Mouse (Mus musculus): ENCODE results near the gene Trim11. TPM values are rescaled to one million over a fixed set of nuclear protein-coding genes. Genes with fewer than 3 reads are reported as not detected.

Gene Trim11
- polyA plus RNA-seq, 1 experiment from 2014 or later, result 22.7 TPM

- Histone ChIP-seq H3K27me3 (peaks cover 28% of the 10 kb centered on the region), H3K4me3 (no peak overlapping the region), H3K4me1 (peaks cover 10% of the 10 kb centered on the region; the same call in 1 of the 2 replicates), H3K9ac (no peak overlapping the region), H3K9me3 (no peaks in the 10 kb centered on the region), H3K27ac (no peak overlapping the region), H3K36me3 (no peaks in the 10 kb centered on the region), H3K4me2 (replicated peaks) (no peak overlapping the region)
- 82% methylated on average over 5 of the region's 5 CpGs for WGBS
- no peak for ATAC-seq (ENCODE audit: insufficient number of reproducible peaks, insufficient read depth, low FRiP score, low TSS enrichment)
Observed at GRCm38 (mm10) chr11:58997541-58997940, 19.6 kb downstream of the Trim11 start.

DNA sequence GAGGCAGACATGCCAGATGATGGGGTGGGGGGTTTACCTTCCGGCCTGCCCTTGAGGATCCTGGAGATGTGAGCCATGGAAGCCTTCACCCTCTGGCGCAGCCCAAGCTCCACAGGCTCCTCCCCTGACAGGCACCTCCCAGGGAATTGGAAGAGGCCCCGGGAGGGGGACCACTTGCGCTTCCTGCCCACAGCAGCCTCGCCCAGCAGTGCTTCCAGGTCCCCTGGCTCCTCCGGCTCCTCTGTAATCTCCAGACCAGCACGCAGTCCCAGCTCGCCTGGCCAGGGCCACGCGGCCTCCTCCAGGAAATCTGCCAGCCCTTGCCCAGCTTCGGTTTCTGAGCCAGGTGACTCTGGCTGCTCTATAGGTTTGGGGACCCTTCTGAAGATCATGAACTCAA, 21.3 kb downstream of the Trim11 start:
- Histone ChIP-seq H3K4me2 (replicated peaks) (no peak overlapping the region), H3K36me3 (no peaks in the 10 kb centered on the region), H3K27me3 (peaks cover 20% of the 10 kb centered on the region), H3K4me3 (no peak overlapping the region), H3K9me3 (no peaks in the 10 kb centered on the region), H3K27ac (no peak overlapping the region), H3K4me1 (peaks cover 7% of the 10 kb centered on the region; the same call in 1 of the 2 replicates), H3K9ac (no peak overlapping the region)
- ATAC-seq (ENCODE audit: insufficient number of reproducible peaks, insufficient read depth, low FRiP score, low TSS enrichment), result no peak
- 46% methylated on average over 11 of the region's 11 CpGs for WGBS

GRCm38 (mm10) chr11:58999830-59000229, 21.9 kb downstream of the Trim11 start:
- no peak overlapping the region for H3K27ac ChIP-seq
- H3K9me3 ChIP-seq, result no peaks in the 10 kb centered on the region
- WGBS, result 64% methylated on average over 6 of the region's 6 CpGs
- ATAC-seq (ENCODE audit: insufficient number of reproducible peaks, insufficient read depth, low FRiP score, low TSS enrichment), result no peak
- H3K4me1 ChIP-seq, result no peaks in the 10 kb centered on the region; the same call in 1 of the 2 replicates
- no peak overlapping the region for H3K4me2 ChIP-seq (replicated peaks)
- no peaks in the 10 kb centered on the region for H3K36me3 ChIP-seq
- H3K27me3 ChIP-seq, result peaks cover 13% of the 10 kb centered on the region
- H3K4me3 ChIP-seq, result no peak overlapping the region
- no peak overlapping the region for H3K9ac ChIP-seq

GRCm38 (mm10) chr11:59000635-59001034, 22.7 kb downstream of the Trim11 start:
- no peak overlapping the region for H3K4me2 ChIP-seq (replicated peaks)
- WGBS, result 89% methylated on average over 21 of the region's 21 CpGs

DNA sequence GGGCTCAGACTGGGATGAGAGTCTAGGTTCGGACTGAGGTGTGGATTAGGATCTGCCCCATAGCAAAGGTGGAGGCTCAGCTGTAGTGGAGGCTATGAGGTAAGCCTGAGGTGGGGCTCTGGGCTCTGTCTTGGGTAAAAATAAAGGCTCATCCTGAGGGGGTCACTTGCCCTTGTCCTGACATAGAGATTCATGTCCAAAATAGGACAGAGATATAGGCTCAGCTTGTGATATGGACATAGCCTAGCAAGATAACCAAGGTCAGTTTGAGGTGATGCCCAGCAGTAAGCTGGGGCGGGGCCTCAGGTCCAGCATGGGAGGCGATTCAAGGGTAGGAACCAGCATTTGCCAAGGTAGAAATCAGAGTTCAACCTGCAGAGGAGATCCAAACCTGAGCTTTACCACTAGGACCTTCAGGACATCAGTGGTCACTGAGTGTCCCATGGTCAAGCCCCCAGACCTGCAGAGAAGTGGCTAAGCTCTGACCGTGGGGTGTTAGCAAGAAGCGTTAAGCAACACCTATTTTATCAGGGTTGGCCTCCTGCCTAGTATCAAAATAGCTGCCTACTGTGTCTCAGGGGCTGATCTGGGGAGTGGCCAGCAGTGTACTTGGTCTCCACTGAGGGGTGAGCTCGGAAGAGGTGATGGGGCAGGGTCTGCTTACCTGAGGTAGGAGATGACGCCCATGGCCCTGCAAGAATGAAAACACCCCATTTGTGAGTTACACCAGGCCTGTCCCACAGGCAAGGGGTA, 24.6 kb downstream of the Trim11 start:
- no peaks in the 10 kb centered on the region for H3K36me3 ChIP-seq
- H3K4me2 ChIP-seq (replicated peaks), result no peak overlapping the region
- WGBS, result 80% methylated on average over 7 of the region's 7 CpGs
- H3K27ac ChIP-seq, result no peak overlapping the region
- H3K4me1 ChIP-seq, result no peaks in the 10 kb centered on the region
- no peaks in the 10 kb centered on the region for H3K9me3 ChIP-seq
- no peak for ATAC-seq (ENCODE audit: insufficient number of reproducible peaks, insufficient read depth, low FRiP score, low TSS enrichment)
- H3K4me3 ChIP-seq, result no peak overlapping the region
- H3K9ac ChIP-seq, result no peak overlapping the region
- H3K27me3 ChIP-seq, result no peaks in the 10 kb centered on the region

More at GRCm38 (mm10) chr11:59000635-59001034, 22.7 kb downstream of the Trim11 start:
- Histone ChIP-seq H3K4me3 (no peak overlapping the region), H3K27me3 (peaks cover 5% of the 10 kb centered on the region; the same call in 1 of the 2 replicates), H3K27ac (no peak overlapping the region), H3K36me3 (no peaks in the 10 kb centered on the region), H3K9ac (no peak overlapping the region), H3K4me1 (no peaks in the 10 kb centered on the region), H3K9me3 (no peaks in the 10 kb centered on the region)
- ATAC-seq (ENCODE audit: insufficient number of reproducible peaks, insufficient read depth, low FRiP score, low TSS enrichment), result no peak

DNA sequence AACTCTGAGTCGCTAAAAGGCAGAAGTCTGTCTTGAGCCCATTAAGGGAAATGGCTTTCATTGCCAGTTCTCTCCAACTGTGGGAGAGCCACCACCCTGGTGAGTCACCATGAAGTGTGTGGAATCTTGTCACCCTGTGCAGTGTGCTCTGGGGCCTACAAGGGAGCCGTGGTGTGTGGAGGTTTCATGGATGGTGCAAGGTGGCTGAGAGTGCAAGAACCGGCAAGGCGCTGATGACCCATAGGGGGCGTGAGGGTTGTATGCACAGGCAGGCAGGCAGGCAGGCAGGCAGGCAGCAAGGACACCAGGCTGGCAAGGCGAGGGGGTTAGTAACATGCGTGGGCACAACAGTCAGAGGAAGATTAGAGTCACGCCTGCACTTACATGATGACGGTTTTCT, 37.2 kb downstream of the Trim11 start:
- H3K27ac ChIP-seq, result no peak overlapping the region
- ATAC-seq (ENCODE audit: insufficient number of reproducible peaks, insufficient read depth, low FRiP score, low TSS enrichment), result no peak

DNA sequence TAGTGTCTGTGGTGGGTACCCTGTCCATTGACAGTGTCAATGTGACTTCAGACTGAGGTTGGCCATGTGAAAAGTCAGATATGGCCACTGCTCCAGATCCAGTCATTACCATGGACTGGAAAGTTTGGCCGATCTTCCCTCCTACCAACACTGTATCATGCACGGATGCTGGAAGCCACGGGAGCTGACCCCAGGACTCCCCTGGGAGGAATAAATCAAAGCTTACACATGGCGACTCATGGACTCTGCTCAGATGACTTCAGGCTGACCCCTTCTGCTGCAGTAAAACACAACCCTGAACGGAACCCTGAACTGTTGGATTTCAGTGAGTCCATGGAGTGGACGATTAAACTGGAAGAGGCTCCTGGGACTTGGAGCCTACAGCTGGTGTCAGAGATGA, 48.5 kb downstream of the Trim11 start:
- Histone ChIP-seq H3K4me2 (replicated peaks) (no peak overlapping the region), H3K9ac (no peak overlapping the region), H3K4me1 (no peaks in the 10 kb centered on the region), H3K27me3 (no peaks in the 10 kb centered on the region), H3K4me3 (no peak overlapping the region), H3K9me3 (no peaks in the 10 kb centered on the region), H3K27ac (no peak overlapping the region), H3K36me3 (no peaks in the 10 kb centered on the region)
- 71% methylated on average over 6 of the region's 6 CpGs for WGBS
- no peak for ATAC-seq (ENCODE audit: insufficient number of reproducible peaks, insufficient read depth, low FRiP score, low TSS enrichment)

More for the DNA sequence above, 37.2 kb downstream of the Trim11 start:
- H3K9me3 ChIP-seq, result no peaks in the 10 kb centered on the region
- H3K4me3 ChIP-seq, result no peak overlapping the region
- H3K4me2 ChIP-seq (replicated peaks), result no peak overlapping the region
- no peaks in the 10 kb centered on the region for H3K4me1 ChIP-seq
- H3K9ac ChIP-seq, result no peak overlapping the region
- WGBS, result 31% methylated on average over 9 of the region's 9 CpGs
- no peaks in the 10 kb centered on the region for H3K36me3 ChIP-seq
- H3K27me3 ChIP-seq, result no peaks in the 10 kb centered on the region

DNA sequence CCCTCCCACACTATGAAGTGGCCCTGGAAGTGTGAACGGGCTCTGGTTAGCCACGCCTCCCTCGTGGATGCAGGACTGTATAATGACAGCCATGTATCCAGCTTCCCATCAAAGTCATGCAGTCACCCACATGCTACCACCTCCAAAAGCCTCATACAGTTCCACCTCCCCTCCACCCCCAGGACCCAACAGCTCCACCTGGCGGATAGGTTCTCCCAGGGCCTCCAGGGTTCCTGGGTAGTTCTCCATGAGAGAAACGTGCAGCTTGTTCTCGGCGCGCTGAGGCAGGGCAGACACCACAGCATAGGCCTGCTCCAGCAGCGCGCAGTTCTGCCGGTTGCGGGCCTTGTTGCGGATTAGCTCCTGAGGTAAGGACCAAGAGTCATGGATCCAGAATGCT, 51.1 kb downstream of the Trim11 start:
- H3K27me3 ChIP-seq, result no peaks in the 10 kb centered on the region
- no peaks in the 10 kb centered on the region for H3K9me3 ChIP-seq
- 87% methylated on average over 13 of the region's 13 CpGs for WGBS
- H3K4me1 ChIP-seq, result no peaks in the 10 kb centered on the region
- no peak overlapping the region for H3K27ac ChIP-seq
- H3K4me3 ChIP-seq, result no peak overlapping the region
- H3K4me2 ChIP-seq (replicated peaks), result no peak overlapping the region
- no peak for ATAC-seq (ENCODE audit: insufficient number of reproducible peaks, insufficient read depth, low FRiP score, low TSS enrichment)
- H3K36me3 ChIP-seq, result no peaks in the 10 kb centered on the region
- H3K9ac ChIP-seq, result no peak overlapping the region

Small RNAs within 50 kb of the gene (microRNA-seq; reads per million reads assigned to microRNA genes)
- 0.73 reads per million for gene Gm44313

Other genes starting within 250 kb of the Trim11 start
- gene Olfr317, start 238.9 kb upstream of the Trim11 start, polyA plus RNA-seq (2016; fragmentation: Nextera tagmentation; extraction: Ambion mirVana), result not detected in 2 replicates
- gene Olfr316, start 225.4 kb upstream of the Trim11 start, polyA plus RNA-seq (2016; fragmentation: Nextera tagmentation; extraction: Ambion mirVana), result not detected in 2 replicates
- gene Olfr315, start 204.9 kb upstream of the Trim11 start, polyA plus RNA-seq (2016; fragmentation: Nextera tagmentation; extraction: Ambion mirVana), result not detected in 2 replicates
- gene Olfr314, start 195.1 kb upstream of the Trim11 start, polyA plus RNA-seq (2016; fragmentation: Nextera tagmentation; extraction: Ambion mirVana), result not detected in 2 replicates
- gene Fam183b, start 176.1 kb upstream of the Trim11 start, polyA plus RNA-seq (2016; fragmentation: Nextera tagmentation; extraction: Ambion mirVana), result 0.42 and 0.59 TPM in 2 replicates
- not detected in 2 replicates for gene Olfr313, start 163.1 kb upstream of the Trim11 start, polyA plus RNA-seq (2016; fragmentation: Nextera tagmentation; extraction: Ambion mirVana)
- gene Olfr312, start 148.9 kb upstream of the Trim11 start, polyA plus RNA-seq (2016; fragmentation: Nextera tagmentation; extraction: Ambion mirVana), result not detected in 2 replicates
- gene Olfr311, start 138.8 kb upstream of the Trim11 start, polyA plus RNA-seq (2016; fragmentation: Nextera tagmentation; extraction: Ambion mirVana), result not detected in 2 replicates
- 14.2 and 14.4 TPM in 2 replicates for gene Gm12258, start 130.9 kb upstream of the Trim11 start, polyA plus RNA-seq (2016; fragmentation: Nextera tagmentation; extraction: Ambion mirVana)
- 10.1 and 10.7 TPM in 2 replicates for gene 2810021J22Rik, start 110.9 kb upstream of the Trim11 start, polyA plus RNA-seq (2016; fragmentation: Nextera tagmentation; extraction: Ambion mirVana)
- 5.7 and 6.6 TPM in 2 replicates for gene Zfp39, start 73.9 kb upstream of the Trim11 start, polyA plus RNA-seq (2016; fragmentation: Nextera tagmentation; extraction: Ambion mirVana)
- gene Btnl10, start 60.2 kb upstream of the Trim11 start, polyA plus RNA-seq (2016; fragmentation: Nextera tagmentation; extraction: Ambion mirVana), result not detected in 2 replicates
- gene Rnf187, start 39.2 kb upstream of the Trim11 start, polyA plus RNA-seq (2016; fragmentation: Nextera tagmentation; extraction: Ambion mirVana), result 366 and 374 TPM in 2 replicates
- gene Hist3h2ba, start 29.2 kb upstream of the Trim11 start, polyA plus RNA-seq (2016; fragmentation: Nextera tagmentation; extraction: Ambion mirVana), result 52.7 and 70.4 TPM in 2 replicates
- 36.3 and 40.0 TPM in 2 replicates for gene Hist3h2a, start 23.4 kb upstream of the Trim11 start, polyA plus RNA-seq (2016; fragmentation: Nextera tagmentation; extraction: Ambion mirVana)
- 0.51 and 0.55 TPM in 2 replicates for gene Trim17, start 23.4 kb upstream of the Trim11 start, polyA plus RNA-seq (2016; fragmentation: Nextera tagmentation; extraction: Ambion mirVana)
- 0.28 and 0.69 TPM in 2 replicates for gene Obscn, start 158.3 kb downstream of the Trim11 start, polyA plus RNA-seq (2016; fragmentation: Nextera tagmentation; extraction: Ambion mirVana)
- gene Iba57, start 185.6 kb downstream of the Trim11 start, polyA plus RNA-seq (2016; fragmentation: Nextera tagmentation; extraction: Ambion mirVana), result 3.8 TPM in 2 replicates
- gene Gjc2, start 205.1 kb downstream of the Trim11 start, polyA plus RNA-seq (2016; fragmentation: Nextera tagmentation; extraction: Ambion mirVana), result 0.50 and 1.00 TPM in 2 replicates
- gene Guk1, start 214.1 kb downstream of the Trim11 start, polyA plus RNA-seq (2016; fragmentation: Nextera tagmentation; extraction: Ambion mirVana), result 124 and 125 TPM in 2 replicates
- 90.9 and 98.5 TPM in 2 replicates for gene Mrpl55, start 224.4 kb downstream of the Trim11 start, polyA plus RNA-seq (2016; fragmentation: Nextera tagmentation; extraction: Ambion mirVana)
- 36.2 and 40.5 TPM in 2 replicates for gene 2310033P09Rik, start 230.2 kb downstream of the Trim11 start, polyA plus RNA-seq (2016; fragmentation: Nextera tagmentation; extraction: Ambion mirVana)